Mouse (Mus musculus): Measurements from ENCODE around the gene Dnajc6. TPM values are rescaled to one million over a fixed set of nuclear protein-coding genes. Genes with fewer than 3 reads are reported as not detected.

Dnajc6 gene
- polyA plus RNA-seq, 2 experiments from 2014 or later = 2.3 to 3.1 TPM

Other genes starting within 250 kb of the Dnajc6 start
- 100 to 1,000 TPM; 369 to 445 TPM for gene Jak1, start 231.4 kb upstream of the Dnajc6 start, polyA plus RNA-seq (2017; shearing (Covaris generic))
- gene Ak4, start 77.4 kb upstream of the Dnajc6 start, polyA plus RNA-seq (2017; shearing (Covaris generic)) = under 1 TPM; 0.09 to 0.99 TPM
- 10 to 100 TPM; 77.3 to 88.8 TPM for gene Leprot, start 151.1 kb downstream of the Dnajc6 start, polyA plus RNA-seq (2017; shearing (Covaris generic))
- not detected for gene Lepr, start 220.8 kb downstream of the Dnajc6 start, polyA plus RNA-seq (2017; shearing (Covaris generic))